Mouse (Mus musculus): ENCODE data around the gene Pms2. TPM values are rescaled to one million over a fixed set of nuclear protein-coding genes. Genes with fewer than 3 reads are reported as not detected.

The Pms2 gene
- total and polyA plus RNA-seq, 3 experiments, result 16.5 to 17.3 TPM; not detected in 1

GRCm38 (mm10) chr5:143908926-143909325, 838 bp upstream of the Pms2 start:
- H3K27me3 ChIP-seq (ENCODE audit: control insufficient read depth in 1 of 2, insufficient read depth in 2 of 2, low read length in 2 of 2), result no peaks in the 10 kb centered on the region
- peak overlapping the region; percentile 95 for H3K9ac ChIP-seq (ENCODE audit: control insufficient read depth, low read depth, low read length, poor library complexity, severe bottlenecking)
- H3K27ac ChIP-seq (ENCODE audit: control insufficient read depth, low read depth, low read length), result peak overlapping the region; percentile 82
- peak overlapping the region; percentile 85 to 87 for H3K4me3 ChIP-seq (ENCODE audit: control insufficient read depth in 1 of 2, insufficient read depth in 1 of 2, low read depth in 2 of 2, low read length in 2 of 2)
- peaks cover 36% of the 10 kb centered on the region for H3K79me2 ChIP-seq (ENCODE audit: control insufficient read depth, insufficient read depth, low read length, poor library complexity)
- peaks cover 2 to 13% of the 10 kb centered on the region in 2 experiments for H3K36me3 ChIP-seq (ENCODE audit: control insufficient read depth in 1 of 2, insufficient read depth in 2 of 2, low read length in 2 of 2)
- no peaks in the 10 kb centered on the region for H3K9me3 ChIP-seq (replicated peaks; ENCODE audit: insufficient read depth, low read length)
- H3K4me1 ChIP-seq (ENCODE audit: control insufficient read depth in 1 of 2, insufficient read depth in 2 of 2, low read length in 2 of 2), result peaks cover 0 to 15% of the 10 kb centered on the region in 2 experiments; a peak in 3 of 4 replicates
- TF ChIP-seq JUND (IDR thresholded peaks at IDR 0.05; ENCODE audit: low read depth, low read length) (no peak), GATA1 (IDR thresholded peaks at IDR 0.05; ENCODE audit: low read depth, low read length) (0 out of 2 replicates have a peak, but pooled peaks have one; percentile 2)
- peak; percentile 67 for DNase-seq (ENCODE audit: low read depth, low spot score)

DNA sequence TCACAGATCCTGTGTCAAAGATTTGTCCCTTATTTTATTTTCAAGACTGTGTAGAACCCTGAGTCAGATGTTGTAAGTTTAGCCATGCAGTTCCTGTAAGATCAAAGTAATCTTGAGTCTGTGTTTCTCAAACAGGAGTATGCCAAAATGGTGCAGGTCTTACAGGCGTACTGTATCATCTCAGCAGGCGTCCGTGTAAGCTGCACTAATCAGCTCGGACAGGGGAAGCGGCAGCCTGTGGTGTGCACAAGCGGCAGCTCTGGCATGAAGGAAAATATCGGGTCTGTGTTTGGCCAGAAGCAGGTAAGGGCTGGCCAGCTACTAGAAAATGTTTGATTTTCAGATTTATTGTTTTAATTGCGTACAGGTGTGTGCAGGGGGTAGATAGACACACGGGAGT, 6.5 kb downstream of the Pms2 start:
- H3K27me3 ChIP-seq (ENCODE audit: control insufficient read depth in 1 of 2, insufficient read depth in 2 of 2, low read length in 2 of 2), result no peaks in the 10 kb centered on the region
- no peak for DNase-seq (ENCODE audit: low read depth, low spot score)
- H3K4me1 ChIP-seq (ENCODE audit: control insufficient read depth in 1 of 2, insufficient read depth in 2 of 2, low read length in 2 of 2), result peaks cover 0 to 1% of the 10 kb centered on the region in 2 experiments; a peak in 1 of 4 replicates
- no peak overlapping the region for H3K4me3 ChIP-seq (ENCODE audit: control insufficient read depth in 1 of 2, insufficient read depth in 1 of 2, low read depth in 2 of 2, low read length in 2 of 2)
- H3K9me3 ChIP-seq (replicated peaks; ENCODE audit: insufficient read depth, low read length), result no peaks in the 10 kb centered on the region
- H3K36me3 ChIP-seq (ENCODE audit: control insufficient read depth in 1 of 2, insufficient read depth in 2 of 2, low read length in 2 of 2), result peaks cover under 1 to 10% of the 10 kb centered on the region in 2 experiments; a peak in 3 of 4 replicates
- no peak for TF ChIP-seq GATA1 (IDR thresholded peaks at IDR 0.05; ENCODE audit: low read depth, low read length)
- no peak for TF ChIP-seq ZNF384 (IDR thresholded peaks at IDR 0.05; ENCODE audit: low read depth, low read length)
- no peak for TF ChIP-seq TAL1 (IDR thresholded peaks at IDR 0.05; ENCODE audit: low read length)
- no peak for TF ChIP-seq EP300 (IDR thresholded peaks at IDR 0.05; ENCODE audit: low read depth in 1 of 2, low read length in 2 of 2)
- TF ChIP-seq UBTF (IDR thresholded peaks at IDR 0.05; ENCODE audit: borderline replicate concordance, insufficient read depth, low read depth, low read length), result no peak
- no peak for TF ChIP-seq POLR2A (IDR thresholded peaks at IDR 0.05; ENCODE audit: control insufficient read depth in 1 of 2, insufficient read depth in 1 of 2, low read depth in 1 of 2, low read length in 2 of 2, poor library complexity in 1 of 2)
- TF ChIP-seq TCF12 (IDR thresholded peaks at IDR 0.05; ENCODE audit: low read depth, low read length), result no peak
- TF ChIP-seq GABPA (IDR thresholded peaks at IDR 0.05; ENCODE audit: low read depth, low read length), result no peak
- no peaks in the 10 kb centered on the region; the same call in none of the 2 replicates for H3K79me2 ChIP-seq (ENCODE audit: control insufficient read depth, insufficient read depth, low read length, poor library complexity)
- no peak overlapping the region for H3K27ac ChIP-seq (ENCODE audit: control insufficient read depth, low read depth, low read length)
- H3K9ac ChIP-seq (ENCODE audit: control insufficient read depth, low read depth, low read length, poor library complexity, severe bottlenecking), result no peak overlapping the region

DNA sequence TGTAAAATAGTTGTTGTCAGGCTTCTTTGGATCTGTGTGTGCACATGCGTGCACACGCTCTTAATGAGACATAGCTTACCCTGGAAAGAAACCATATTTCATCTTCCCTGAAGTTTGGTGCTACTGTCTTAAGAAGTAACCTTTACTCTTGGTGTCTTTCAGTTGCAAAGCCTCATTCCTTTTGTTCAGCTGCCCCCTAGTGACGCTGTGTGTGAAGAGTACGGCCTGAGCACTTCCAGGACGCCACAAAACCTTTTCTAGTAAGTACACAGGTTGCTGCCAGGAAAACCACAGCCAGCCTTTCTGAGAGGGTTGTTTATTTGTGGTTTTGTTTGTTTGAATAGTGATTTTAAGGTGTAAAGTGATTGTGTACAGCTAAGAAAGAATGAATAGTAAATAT, 7.7 kb downstream of the Pms2 start:
- H3K79me2 ChIP-seq (ENCODE audit: control insufficient read depth, insufficient read depth, low read length, poor library complexity), result no peaks in the 10 kb centered on the region; the same call in 1 of the 2 replicates
- no peaks in the 10 kb centered on the region for H3K4me1 ChIP-seq (ENCODE audit: control insufficient read depth in 1 of 2, insufficient read depth in 2 of 2, low read length in 2 of 2)
- H3K36me3 ChIP-seq (ENCODE audit: control insufficient read depth in 1 of 2, insufficient read depth in 2 of 2, low read length in 2 of 2), result peaks cover 0 to 12% of the 10 kb centered on the region in 2 experiments; a peak in 2 of 4 replicates
- no peak overlapping the region for H3K4me3 ChIP-seq (ENCODE audit: control insufficient read depth in 1 of 2, insufficient read depth in 1 of 2, low read depth in 2 of 2, low read length in 2 of 2)
- H3K9ac ChIP-seq (ENCODE audit: control insufficient read depth, low read depth, low read length, poor library complexity, severe bottlenecking), result no peak overlapping the region
- H3K27me3 ChIP-seq (ENCODE audit: control insufficient read depth in 1 of 2, insufficient read depth in 2 of 2, low read length in 2 of 2), result no peaks in the 10 kb centered on the region
- no peak overlapping the region for H3K27ac ChIP-seq (ENCODE audit: control insufficient read depth, low read depth, low read length)
- no peaks in the 10 kb centered on the region for H3K9me3 ChIP-seq (replicated peaks; ENCODE audit: insufficient read depth, low read length)
- peak; percentile 68 for DNase-seq (ENCODE audit: low read depth, low spot score)
- TF ChIP-seq ETS1 (IDR thresholded peaks at IDR 0.05; ENCODE audit: low read depth, low read length) (no peak), NELFE (IDR thresholded peaks at IDR 0.05; ENCODE audit: low read depth, low read length) (no peak), USF2 (IDR thresholded peaks at IDR 0.05; ENCODE audit: borderline replicate concordance in 1 of 2, insufficient read depth in 1 of 2, low read depth in 1 of 2, low read length in 2 of 2) (no peak), NRF1 (IDR thresholded peaks at IDR 0.05; ENCODE audit: insufficient read depth, low read depth, low read length, poor library complexity, severe bottlenecking) (no peak), TAL1 (IDR thresholded peaks at IDR 0.05; ENCODE audit: low read length) (no peak), CHD1 (IDR thresholded peaks at IDR 0.05; ENCODE audit: low read depth, low read length) (no peak), JUND (IDR thresholded peaks at IDR 0.05; ENCODE audit: low read depth, low read length) (no peak), MYB (IDR thresholded peaks at IDR 0.05; ENCODE audit: low read depth, low read length) (no peak), GABPA (IDR thresholded peaks at IDR 0.05; ENCODE audit: low read depth, low read length) (no peak), BHLHE40 (IDR thresholded peaks at IDR 0.05; ENCODE audit: borderline replicate concordance, low read depth, low read length) (no peak), ZNF384 (IDR thresholded peaks at IDR 0.05; ENCODE audit: low read depth, low read length) (no peak), ZKSCAN1 (IDR thresholded peaks at IDR 0.05; ENCODE audit: low read depth, low read length) (no peak), ZC3H11A (IDR thresholded peaks at IDR 0.05; ENCODE audit: low read depth, low read length) (peak; percentile 65), POLR2AphosphoS5 (IDR thresholded peaks at IDR 0.05; ENCODE audit: borderline replicate concordance, low read depth, low read length) (no peak), SMC3 (IDR thresholded peaks at IDR 0.05; ENCODE audit: low read depth, low read length) (peak; percentile 70), SIN3A (IDR thresholded peaks at IDR 0.05; ENCODE audit: low read length) (no peak), ZMIZ1 (IDR thresholded peaks at IDR 0.05; ENCODE audit: low read depth, low read length) (no peak), POLR2A (IDR thresholded peaks at IDR 0.05; ENCODE audit: control insufficient read depth in 1 of 2, insufficient read depth in 1 of 2, low read depth in 1 of 2, low read length in 2 of 2, poor library complexity in 1 of 2) (no peak), UBTF (IDR thresholded peaks at IDR 0.05; ENCODE audit: borderline replicate concordance, insufficient read depth, low read depth, low read length) (no peak), CTCF (IDR thresholded peaks at IDR 0.05 in 2 of 3, conservative IDR thresholded peaks at IDR 0.05 in 1 of 3; ENCODE audit: control insufficient read depth in 1 of 3, insufficient read depth in 1 of 3, low read depth in 2 of 3, low read length in 3 of 3, poor library complexity in 1 of 3, severe bottlenecking in 1 of 3) (peak; percentile 44 to 78 (median 64); a peak in 5 of 6 replicates)
